Mouse (Mus musculus) hindbrain, embryonic 11.5 days (tissue): ENCODE data around the gene Arl8b. TPM values are rescaled to one million over a fixed set of nuclear protein-coding genes. Genes with fewer than 3 reads are reported as not detected.

Source experiments
- ATAC-seq: fragments of 200-750 bp; cut with Nextera tagmentation; 2 replicates; pipeline ENCODE4 v1.8.0; 2017; ENCODE audit warnings: mild to moderate bottlenecking, moderate TSS enrichment, moderate library complexity; ENCODE audit not compliant: low FRiP score
- DNase-seq: peaks from one replicate; pipeline ENCODE4 v3.0.0-alpha.2; 2015; ENCODE audit warnings: low spot score
- H3K27ac ChIP-seq: fragments of 300-500 bp; sonication (generic); 2 replicates; pipeline ENCODE4 v1.5.1; 2014; ENCODE audit warnings: mild to moderate bottlenecking, low read depth, low read length
- H3K27me3 ChIP-seq: fragments of 300-500 bp; sonication (generic); 2 replicates; pipeline ENCODE4 v1.6.1; 2014; ENCODE audit warnings: mild to moderate bottlenecking, low read length, moderate library complexity, mixed read lengths; ENCODE audit not compliant: control insufficient read depth, insufficient read depth
- H3K36me3 ChIP-seq: fragments of 300-500 bp; sonication (generic); 2 replicates; pipeline ENCODE4 v1.6.1; 2014; ENCODE audit warnings: mild to moderate bottlenecking, low read length, moderate library complexity, mixed read lengths; ENCODE audit not compliant: control insufficient read depth, insufficient read depth
- H3K4me1 ChIP-seq: fragments of 300-500 bp; sonication (generic); replicated peaks from 2 replicates; pipeline ENCODE4 v1.6.1; 2014; ENCODE audit warnings: low read length, mixed read lengths; ENCODE audit not compliant: control insufficient read depth, insufficient read depth
- H3K4me2 ChIP-seq: fragments of 300-500 bp; sonication (generic); replicated peaks from 2 replicates; pipeline ENCODE4 v1.6.1; 2014; ENCODE audit warnings: mild to moderate bottlenecking, low read depth, low read length
- H3K4me3 ChIP-seq: fragments of 300-500 bp; sonication (generic); 2 replicates; pipeline ENCODE4 v1.5.1; 2014; ENCODE audit warnings: low read depth, low read length
- H3K9ac ChIP-seq: fragments of 300-500 bp; sonication (generic); 2 replicates; pipeline ENCODE4 v1.6.1; 2014; ENCODE audit warnings: low read depth, low read length
- H3K9me3 ChIP-seq: fragments of 300-500 bp; sonication (generic); 2 replicates; pipeline ENCODE4 v1.6.1; 2016; ENCODE audit warnings: low read length; ENCODE audit not compliant: control insufficient read depth
- WGBS: fragments of 180-500 bp; shearing (Covaris S2); extraction: QIAGEN DNeasy Blood & Tissue Kit; methylation state at CpG from one replicate; pipeline ENCODE4 v1.1.7; 2014; 5-methylcytosine and 5-hydroxymethylcytosine counted together
- polyA plus RNA-seq: library from polyadenylated mRNA; unstranded; fragments of >200 nt; fragmentation: Nextera tagmentation; extraction: Ambion mirVana; gene quantifications from 2 replicates; pipeline ENCODE4 v1.2.1, GENCODE M21; 2014

The Arl8b gene
- polyA plus RNA-seq, 1 experiment from 2014 or later: 77.3 TPM

DNA sequence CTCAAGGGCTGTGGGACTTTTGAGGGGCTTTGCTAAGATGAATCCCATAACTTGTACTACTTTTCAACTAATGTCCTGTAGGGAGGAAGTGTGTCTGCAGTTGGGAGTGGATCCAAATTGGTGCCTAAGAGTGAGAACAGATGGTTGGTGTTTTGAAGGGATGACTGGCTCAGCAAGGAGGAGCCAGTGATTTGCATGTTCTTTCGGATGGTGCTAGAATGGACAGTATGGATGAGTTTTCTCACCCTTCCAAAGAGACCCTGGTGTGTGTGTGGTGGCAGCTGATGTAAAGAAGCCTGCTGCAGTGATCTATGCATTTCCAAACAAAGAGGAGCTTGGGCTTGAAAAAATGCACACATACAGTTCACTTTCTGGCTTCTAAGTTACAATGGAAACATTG is 22.3 kb downstream of the Arl8b start:
- Histone ChIP-seq H3K9ac (no peak overlapping the region), H3K27ac (no peak overlapping the region), H3K4me2 (no peak overlapping the region), H3K36me3 (no peaks in the 10 kb centered on the region), H3K9me3 (no peaks in the 10 kb centered on the region), H3K27me3 (no peaks in the 10 kb centered on the region), H3K4me1 (no peaks in the 10 kb centered on the region), H3K4me3 (no peak overlapping the region)
- DNase-seq: no peak
- 0 out of 2 replicates have a peak, but pooled peaks have one; percentile 51 for ATAC-seq
- 40% methylated on average over 1 of the region's 1 CpGs for WGBS

DNA sequence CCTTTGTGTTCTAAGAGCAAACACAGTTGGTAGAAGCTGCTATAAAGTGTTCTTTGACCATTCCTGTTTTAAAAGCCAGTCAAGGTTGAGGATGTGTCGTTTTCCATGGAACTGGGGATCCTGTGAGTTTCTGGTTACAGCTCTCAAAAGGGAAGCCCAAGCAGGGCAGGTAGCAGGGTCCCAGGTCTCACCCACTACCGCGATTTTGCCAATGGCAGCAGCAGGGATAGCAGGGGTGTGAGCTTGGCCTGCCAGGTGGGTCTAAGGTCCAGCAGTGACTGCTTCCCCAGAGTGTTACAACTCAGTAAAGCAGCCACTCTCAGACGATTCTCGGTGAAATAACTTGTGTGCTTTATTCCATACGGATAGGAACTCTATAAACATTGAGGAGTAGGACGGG is 23.0 kb downstream of the Arl8b start:
- H3K9ac ChIP-seq: no peak overlapping the region
- H3K27ac ChIP-seq: no peak overlapping the region
- DNase-seq (no peak), ATAC-seq (no peak)
- H3K9me3 ChIP-seq: no peaks in the 10 kb centered on the region
- H3K36me3 ChIP-seq: no peaks in the 10 kb centered on the region
- no peaks in the 10 kb centered on the region for H3K4me1 ChIP-seq
- WGBS: 84% methylated on average over 7 of the region's 7 CpGs
- no peak overlapping the region for H3K4me3 ChIP-seq
- H3K27me3 ChIP-seq: no peaks in the 10 kb centered on the region
- no peak overlapping the region for H3K4me2 ChIP-seq

DNA sequence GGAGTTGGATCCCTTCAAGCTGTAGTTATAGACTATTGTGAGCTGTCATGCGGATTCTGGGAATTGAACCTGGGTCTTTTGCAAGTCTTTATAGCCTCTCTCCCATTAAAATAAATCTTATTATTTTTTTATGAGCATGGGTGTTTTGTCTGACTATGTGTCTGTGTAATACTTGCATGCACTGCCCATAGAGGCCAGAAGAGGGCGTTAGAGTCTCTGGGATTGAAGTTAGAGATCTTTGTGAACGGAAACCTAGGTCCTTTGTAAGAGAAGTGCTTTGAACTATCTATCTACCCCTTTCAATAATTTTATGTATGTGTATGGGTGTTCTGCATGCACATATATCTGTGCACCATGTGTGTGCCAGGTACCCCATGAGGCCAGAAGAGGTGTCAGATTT is 24.5 kb downstream of the Arl8b start:
- no peak for ATAC-seq
- H3K4me3 ChIP-seq: no peak overlapping the region
- DNase-seq: no peak
- no peaks in the 10 kb centered on the region for H3K4me1 ChIP-seq
- H3K27ac ChIP-seq: no peak overlapping the region
- 75% methylated on average over 3 of the region's 3 CpGs for WGBS
- no peak overlapping the region for H3K9ac ChIP-seq
- no peaks in the 10 kb centered on the region for H3K9me3 ChIP-seq
- H3K27me3 ChIP-seq: no peaks in the 10 kb centered on the region
- no peak overlapping the region for H3K4me2 ChIP-seq
- no peaks in the 10 kb centered on the region for H3K36me3 ChIP-seq

DNA sequence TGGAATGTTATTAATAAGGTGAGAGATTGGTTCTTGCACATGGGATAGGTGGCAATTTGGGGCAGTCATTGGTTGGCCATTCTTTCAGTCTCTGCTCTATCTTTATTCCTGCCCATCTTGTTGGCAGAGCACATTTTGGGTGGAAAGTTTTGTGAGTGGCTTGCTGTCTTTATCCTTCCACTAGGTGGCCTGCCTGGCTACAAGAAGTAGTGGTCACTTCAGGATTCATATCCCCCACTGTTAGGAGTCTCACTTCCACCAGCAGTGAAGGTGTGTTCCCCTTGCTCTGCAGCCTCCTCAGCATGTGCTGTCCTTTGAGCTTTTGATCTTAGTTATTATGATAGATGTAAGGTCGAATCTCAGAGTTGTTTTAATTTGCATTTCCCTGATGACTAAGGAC is 25.9 kb downstream of the Arl8b start:
- Histone ChIP-seq H3K4me3 (no peak overlapping the region), H3K9ac (no peak overlapping the region), H3K4me2 (no peak overlapping the region), H3K36me3 (no peaks in the 10 kb centered on the region), H3K27ac (no peak overlapping the region), H3K9me3 (no peaks in the 10 kb centered on the region), H3K27me3 (no peaks in the 10 kb centered on the region), H3K4me1 (no peaks in the 10 kb centered on the region)
- ATAC-seq (no peak), DNase-seq (no peak)
- WGBS: 86% methylated on average over 1 of the region's 1 CpGs

DNA sequence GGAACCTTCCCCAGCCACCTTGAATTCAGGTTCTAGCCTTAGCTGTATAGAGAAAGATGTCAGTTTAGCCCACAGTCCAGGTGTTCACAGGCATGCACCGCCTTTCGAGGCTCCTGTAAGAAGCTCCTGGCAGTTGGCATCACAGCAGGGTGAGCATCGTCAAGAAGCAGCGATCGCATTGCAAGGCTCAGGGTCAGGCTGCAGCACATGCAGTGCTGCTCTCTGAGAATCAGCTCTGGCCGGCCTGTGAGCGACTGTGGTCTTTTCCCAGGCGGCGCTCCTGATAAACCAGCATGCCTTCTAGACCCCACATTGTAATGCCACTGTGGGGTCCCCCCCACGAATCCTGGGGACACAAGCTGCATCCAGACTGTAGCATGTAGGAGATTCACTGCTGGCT is 27.3 kb downstream of the Arl8b start:
- DNase-seq (no peak), ATAC-seq (no peak)
- Histone ChIP-seq H3K4me3 (no peak overlapping the region), H3K27me3 (no peaks in the 10 kb centered on the region), H3K9ac (no peak overlapping the region), H3K4me1 (no peaks in the 10 kb centered on the region), H3K27ac (no peak overlapping the region), H3K4me2 (no peak overlapping the region), H3K9me3 (no peaks in the 10 kb centered on the region), H3K36me3 (no peaks in the 10 kb centered on the region)
- WGBS: 68% methylated on average over 10 of the region's 10 CpGs

DNA sequence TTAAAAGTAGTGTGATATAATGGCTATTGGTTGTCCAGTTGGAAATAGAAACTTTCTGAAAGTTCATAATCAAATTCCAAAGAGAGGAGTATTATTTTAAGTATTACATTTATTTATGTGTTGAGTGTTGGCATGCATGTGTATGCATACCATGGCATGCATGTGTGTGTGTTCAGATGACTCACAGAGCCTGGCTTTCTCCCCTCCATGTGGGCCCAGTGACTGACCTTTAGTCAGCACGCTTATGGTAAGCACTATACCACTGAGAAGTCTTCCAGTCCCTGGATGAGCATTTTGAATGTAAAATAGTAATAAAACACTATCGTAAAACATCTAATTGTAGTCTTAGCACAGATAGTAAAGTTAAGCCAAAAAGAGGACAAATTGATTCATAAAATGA is 29.2 kb downstream of the Arl8b start:
- H3K9me3 ChIP-seq: no peaks in the 10 kb centered on the region
- DNase-seq (no peak), ATAC-seq (no peak)
- H3K4me3 ChIP-seq: no peak overlapping the region
- no peaks in the 10 kb centered on the region for H3K27me3 ChIP-seq
- H3K4me2 ChIP-seq: no peak overlapping the region
- no peak overlapping the region for H3K9ac ChIP-seq
- no peak overlapping the region for H3K27ac ChIP-seq
- no peaks in the 10 kb centered on the region for H3K36me3 ChIP-seq
- H3K4me1 ChIP-seq: no peaks in the 10 kb centered on the region
- 90% methylated on average over 2 of the region's 2 CpGs for WGBS

DNA sequence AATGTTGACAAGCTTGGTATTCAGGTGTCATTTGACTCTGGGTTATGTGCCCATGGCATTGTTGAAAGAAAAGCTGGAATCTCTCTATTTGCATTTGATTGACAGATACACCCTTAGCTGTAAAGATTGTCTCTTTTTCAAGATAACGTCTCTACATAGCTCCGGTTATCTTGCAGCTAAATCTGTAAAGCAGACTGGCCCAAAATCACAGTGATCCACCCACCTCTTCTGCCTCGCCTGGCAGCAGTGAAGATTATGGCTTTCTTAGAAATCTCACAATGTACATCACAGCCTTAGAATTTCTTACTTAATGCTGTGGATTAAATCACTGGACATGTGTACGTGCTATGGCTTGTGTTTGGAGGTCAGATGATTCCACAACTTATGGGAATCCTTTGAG is 34.6 kb downstream of the Arl8b start:
- Histone ChIP-seq H3K9ac (no peak overlapping the region), H3K27ac (no peak overlapping the region), H3K9me3 (no peaks in the 10 kb centered on the region), H3K27me3 (no peaks in the 10 kb centered on the region), H3K4me2 (no peak overlapping the region), H3K36me3 (no peaks in the 10 kb centered on the region), H3K4me3 (no peak overlapping the region), H3K4me1 (no peaks in the 10 kb centered on the region)
- WGBS: 79% methylated on average over 4 of the region's 4 CpGs
- ATAC-seq: no peak
- no peak for DNase-seq

DNA sequence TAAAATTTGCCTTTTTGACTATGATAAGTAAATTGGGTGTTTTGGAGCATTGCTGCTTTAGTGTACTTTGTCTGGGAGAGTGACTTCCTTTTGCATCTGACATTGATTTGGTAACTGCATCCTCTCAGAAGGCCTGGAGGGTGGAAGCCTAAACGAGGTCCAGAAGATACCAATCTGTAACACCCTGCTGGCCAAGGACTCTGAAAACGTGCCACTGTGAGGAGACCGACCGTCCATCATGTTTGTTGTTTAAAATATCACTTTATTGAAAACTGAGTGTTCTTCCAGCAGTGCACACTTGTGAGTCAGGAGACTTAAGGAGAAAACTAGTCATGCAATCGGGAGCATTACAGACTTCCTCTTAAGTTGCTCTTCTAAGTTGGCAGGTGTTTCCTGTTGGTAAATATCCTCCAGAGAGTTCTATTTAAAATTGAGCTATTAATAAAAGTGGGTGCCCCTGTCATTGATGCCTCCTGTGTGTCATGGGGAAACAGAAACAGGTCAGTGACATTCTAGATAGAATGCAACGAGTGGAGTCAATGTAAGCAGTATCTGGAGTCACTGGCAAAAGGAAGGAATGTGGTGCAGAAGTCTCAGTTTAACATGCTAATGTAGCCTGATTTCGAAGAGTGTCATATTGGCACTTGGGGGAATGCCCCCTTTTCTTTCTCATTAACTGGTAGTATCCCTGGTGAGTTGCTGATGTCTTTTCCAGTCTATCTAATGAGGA is 42.1 kb downstream of the Arl8b start:
- Histone ChIP-seq H3K36me3 (no peaks in the 10 kb centered on the region), H3K4me1 (peaks cover 1% of the 10 kb centered on the region; the same call in 1 of the 2 replicates), H3K27ac (no peak overlapping the region), H3K9ac (no peak overlapping the region), H3K4me2 (no peak overlapping the region), H3K27me3 (no peaks in the 10 kb centered on the region), H3K9me3 (no peaks in the 10 kb centered on the region), H3K4me3 (no peak overlapping the region)
- DNase-seq: no peak
- WGBS: 84% methylated on average over 7 of the region's 7 CpGs
- ATAC-seq: no peak

DNA sequence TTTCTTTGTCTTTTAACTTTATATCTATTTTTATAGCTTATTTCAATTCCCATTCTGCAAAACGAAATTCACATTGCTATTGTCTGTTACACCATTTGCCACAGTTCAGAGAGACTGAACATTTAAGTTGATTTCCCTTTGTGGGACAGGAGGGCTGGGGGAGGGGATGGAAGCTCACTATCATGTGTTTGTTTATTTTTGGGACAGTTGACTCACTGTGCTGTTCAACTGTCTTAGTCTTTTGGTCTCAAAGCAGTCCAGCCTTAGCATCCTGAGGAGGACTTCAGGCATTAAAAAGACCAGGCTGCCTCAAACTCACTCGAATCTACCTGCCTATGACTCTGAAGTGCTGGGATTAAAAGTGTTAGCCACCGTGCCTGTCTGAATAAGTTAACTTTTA is 43.2 kb downstream of the Arl8b start:
- no peak overlapping the region for H3K27ac ChIP-seq
- ATAC-seq (no peak), DNase-seq (no peak)
- no peak overlapping the region for H3K9ac ChIP-seq
- no peaks in the 10 kb centered on the region for H3K9me3 ChIP-seq
- peaks cover 4% of the 10 kb centered on the region; the same call in 1 of the 2 replicates for H3K4me1 ChIP-seq
- H3K36me3 ChIP-seq: no peaks in the 10 kb centered on the region
- H3K4me2 ChIP-seq: no peak overlapping the region
- WGBS: 81% methylated on average over 3 of the region's 3 CpGs
- H3K4me3 ChIP-seq: no peak overlapping the region
- no peaks in the 10 kb centered on the region for H3K27me3 ChIP-seq
